Mouse (Mus musculus) ES-Bruce4 (cell line): ENCODE measurements around the gene Map1a.

ENCODE experiments used
- EP300 ChIP-seq: IDR thresholded peaks from 2 replicates; pipeline ENCODE4 v1.6.1; 2011; ENCODE audit warnings: low read depth, low read length; ENCODE audit not compliant: insufficient read depth
- POLR2A ChIP-seq: IDR thresholded peaks from one replicate; pipeline ENCODE4 v1.8.1; 2011; ENCODE audit warnings: low read length; ENCODE audit not compliant: insufficient read depth

DNA sequence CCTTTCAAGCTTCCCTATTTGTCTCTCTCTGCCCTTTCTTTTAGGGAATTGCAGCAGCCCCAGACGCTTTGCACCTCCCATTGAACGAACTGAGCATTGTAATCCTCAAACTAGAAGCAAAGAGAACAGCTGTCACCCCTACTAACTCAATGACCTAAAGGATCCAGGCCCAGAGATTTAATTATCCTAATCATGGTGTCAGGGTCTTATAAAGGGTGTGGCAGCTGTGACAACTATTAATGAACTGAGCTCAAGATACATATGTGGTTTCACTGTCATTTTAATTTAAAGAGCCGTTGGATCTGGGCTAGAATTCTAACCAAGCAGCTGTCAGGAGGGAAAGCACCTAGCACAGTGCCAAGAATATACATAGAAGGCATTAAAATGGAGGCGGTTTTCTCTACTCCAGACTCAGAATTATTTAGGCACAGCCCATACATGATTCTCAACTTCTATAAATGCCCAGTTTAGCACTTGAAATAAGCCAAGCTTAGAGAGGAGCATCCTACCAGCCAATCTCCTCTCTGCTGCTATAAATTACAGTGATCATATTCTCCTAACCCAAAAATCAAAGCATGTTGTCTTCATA lies 17.4 kb upstream of the Map1a start:
- TF ChIP-seq EP300 (no peak), POLR2A (no peak)
